ENCODE assay signal across 12 mouse cellular contexts in genomic region chr7:114456904-114457303, GRCm38 (mm10). TPM values are rescaled to one million over a fixed set of nuclear protein-coding genes. Genes with fewer than 3 reads are reported as not detected.
DNase-seq lines count a peak whose midpoint lies in the region.
"Had no signal": no experiment of that assay in that cellular context is flagged by ENCODE, and none has a peak within 500 bp of the region (broad histone marks: within the 10 kb centered on the region; RNA-seq: fewer than 3 reads in every experiment).

No protein-coding gene starts in this region.

- intact Hi-C loops in heart, postnatal 14 days (cut with DNase I), result no loop called here

- peak; percentile 45 to 52 for DNase-seq in cerebellum, postnatal 10 days
- no peak for DNase-seq in cerebellum, postnatal 4 days (ENCODE audit: low spot score in 2 of 2)
- peak; percentile 53 for DNase-seq in brain, adult 2 months (ENCODE audit: low read depth, low spot score)
- peak; percentile 29 to 46 for DNase-seq in cerebellum, postnatal 14 days
- no peak for DNase-seq in heart, postnatal 14 days
- DNase-seq in spleen, adult 18-20 months, result no peak
- DNase-seq: adrenal gland, adult 8-10 months; adrenal gland, postnatal 36 days; gastrocnemius, postnatal 10 days; heart, adult 18-20 months; heart, postnatal 10 days; kidney, adult 11 months had no signal

RNA-seq across cellular contexts. Expression of gene Pde3b, which starts 41.8 kb away (rescaled TPM):
- 1 to 10 TPM; 5.2 to 7.9 TPM for total RNA-seq in heart, postnatal 14 days (2021)

Comparison
In these comparisons a context has a peak if more than half of its experiments do, and no peak if none do; other contexts are left out.
1. DNase-seq: peak in cerebellum, postnatal 10 days (2 of 2), brain, adult 2 months (single experiment) and cerebellum, postnatal 14 days (2 of 2); none in cerebellum, postnatal 4 days (0 of 2), heart, postnatal 14 days (0 of 2) and spleen, adult 18-20 months (0 of 2).